ENCODE assay signal across 10 mouse cellular contexts in the genomic region with DNA sequence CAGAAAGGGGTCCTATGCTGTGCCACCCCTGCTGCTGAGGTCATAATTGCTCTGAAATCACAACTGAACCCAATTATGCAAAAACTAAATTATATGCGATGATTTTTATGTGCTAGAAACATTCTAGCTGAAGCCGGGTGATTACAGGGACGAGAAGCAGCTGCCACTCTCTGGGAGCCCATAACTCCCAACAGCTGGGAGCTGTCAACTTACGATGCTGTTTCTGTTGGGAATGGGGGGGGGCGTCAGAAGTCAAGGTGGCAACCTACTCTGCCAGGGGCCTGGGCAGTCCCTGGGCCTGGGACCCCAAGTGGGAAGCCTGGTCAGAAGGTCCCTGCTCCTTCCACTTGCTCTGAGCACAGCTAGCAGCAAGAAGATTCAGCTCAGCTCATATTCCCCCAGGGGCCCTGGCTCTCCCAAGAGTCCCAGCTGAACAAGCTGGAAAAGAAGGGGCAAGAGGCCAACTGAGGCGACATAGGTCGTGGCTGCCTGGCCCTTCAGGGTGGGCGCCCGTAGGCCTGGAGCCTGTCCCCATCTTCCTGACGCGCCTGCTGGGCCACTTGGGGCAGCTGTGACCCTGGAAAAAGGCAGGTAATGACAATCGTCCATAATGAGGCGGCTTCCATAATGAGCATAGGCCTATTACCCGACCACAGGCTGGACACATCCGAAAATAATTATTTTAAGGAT.
DNase-seq lines count a peak whose midpoint lies in the region; ATAC-seq lines count a peak whose summit lies in the region.
"Had no signal": no experiment of that assay in that cellular context is flagged by ENCODE, and none has a peak within 500 bp of the region (broad histone marks: within the 10 kb centered on the region; RNA-seq: fewer than 3 reads in every experiment).

No protein-coding gene starts in this region.

- peak overlapping the region; percentile 45 for H3K27ac ChIP-seq in heart, embryonic 13.5 days (replicated peaks)
- 0 out of 2 replicates have a peak overlapping the region, but pooled peaks have one; percentile 19 for H3K27ac ChIP-seq in embryonic facial prominence, embryonic 10.5 days (replicated peaks)
- H3K27ac ChIP-seq in hindbrain, embryonic 13.5 days = peak overlapping the region; percentile 77
- H3K27ac ChIP-seq in midbrain, embryonic 11.5 days (ENCODE audit: low read depth, low read length) = no peak overlapping the region
- H3K27ac ChIP-seq: macrophage had no signal

- WGBS in heart, embryonic 13.5 days = 66% methylated on average over 15 of the region's 15 CpGs
- WGBS in embryonic facial prominence, embryonic 10.5 days = 50% methylated on average over 15 of the region's 15 CpGs
- 43% methylated on average over 15 of the region's 15 CpGs for WGBS in hindbrain, embryonic 13.5 days
- 70% methylated on average over 15 of the region's 15 CpGs for WGBS in midbrain, embryonic 11.5 days

- H3K9ac ChIP-seq in heart, embryonic 13.5 days = 0 out of 2 replicates have a peak overlapping the region, but pooled peaks have one; percentile 40
- H3K9ac ChIP-seq in hindbrain, embryonic 13.5 days = 0 out of 2 replicates have a peak overlapping the region, but pooled peaks have one; percentile 9
- no peak overlapping the region for H3K9ac ChIP-seq in midbrain, embryonic 11.5 days (ENCODE audit: low read length)

- H3K4me1 ChIP-seq in heart, embryonic 13.5 days = peaks cover 79% of the 10 kb centered on the region
- H3K4me1 ChIP-seq in embryonic facial prominence, embryonic 10.5 days = peaks cover 83% of the 10 kb centered on the region
- peaks cover 68% of the 10 kb centered on the region for H3K4me1 ChIP-seq in hindbrain, embryonic 13.5 days (replicated peaks)
- H3K4me1 ChIP-seq in midbrain, embryonic 11.5 days (ENCODE audit: control insufficient read depth, insufficient read depth, low read length) = peaks cover 8% of the 10 kb centered on the region

- H3K4me2 ChIP-seq in heart, embryonic 13.5 days = no peak overlapping the region
- H3K4me2 ChIP-seq in hindbrain, embryonic 13.5 days = no peak overlapping the region
- H3K4me2 ChIP-seq in midbrain, embryonic 11.5 days = no peak overlapping the region

- no peak for DNase-seq in heart, postnatal 36 days
- no peak for DNase-seq in embryonic facial prominence, embryonic 10.5 days (ENCODE audit: low spot score)
- DNase-seq in midbrain, embryonic 11.5 days (ENCODE audit: low spot score, missing footprints) = peak; percentile 70
- no peak for DNase-seq in adrenal gland, postnatal 10 days
- no peak for DNase-seq in T-cell, adult 2 months (ENCODE audit: low spot score)
- DNase-seq in gastrocnemius, postnatal 14 days = no peak
- DNase-seq: thymus, postnatal 25 days had no signal

- H3K36me3 ChIP-seq in heart, embryonic 13.5 days = peaks cover 7% of the 10 kb centered on the region; the same call in 1 of the 2 replicates
- H3K36me3 ChIP-seq in embryonic facial prominence, embryonic 10.5 days (replicated peaks) = no peaks in the 10 kb centered on the region
- no peaks in the 10 kb centered on the region for H3K36me3 ChIP-seq in hindbrain, embryonic 13.5 days
- no peaks in the 10 kb centered on the region for H3K36me3 ChIP-seq in midbrain, embryonic 11.5 days (ENCODE audit: control insufficient read depth, insufficient read depth, low read length)

- H3K4me3 ChIP-seq in heart, embryonic 13.5 days = no peak overlapping the region
- no peak overlapping the region for H3K4me3 ChIP-seq in embryonic facial prominence, embryonic 10.5 days
- H3K4me3 ChIP-seq in hindbrain, embryonic 13.5 days = no peak overlapping the region
- H3K4me3 ChIP-seq in midbrain, embryonic 11.5 days (ENCODE audit: low read depth, low read length) = no peak overlapping the region

- no peaks in the 10 kb centered on the region for H3K27me3 ChIP-seq in heart, embryonic 13.5 days (replicated peaks)
- peaks cover 26% of the 10 kb centered on the region for H3K27me3 ChIP-seq in embryonic facial prominence, embryonic 10.5 days (replicated peaks; ENCODE audit: low read depth, poor library complexity, severe bottlenecking)
- H3K27me3 ChIP-seq in hindbrain, embryonic 13.5 days = no peaks in the 10 kb centered on the region
- H3K27me3 ChIP-seq in midbrain, embryonic 11.5 days (ENCODE audit: control insufficient read depth, insufficient read depth, low read length) = no peaks in the 10 kb centered on the region

- H3K9me3 ChIP-seq in heart, embryonic 13.5 days = no peaks in the 10 kb centered on the region
- no peaks in the 10 kb centered on the region for H3K9me3 ChIP-seq in embryonic facial prominence, embryonic 10.5 days
- no peaks in the 10 kb centered on the region for H3K9me3 ChIP-seq in hindbrain, embryonic 13.5 days
- no peaks in the 10 kb centered on the region for H3K9me3 ChIP-seq in midbrain, embryonic 11.5 days (ENCODE audit: control insufficient read depth, low read length)

- ATAC-seq in heart, embryonic 13.5 days (ENCODE audit: extremely low read depth, insufficient number of reproducible peaks, low FRiP score, low TSS enrichment) = no peak
- ATAC-seq in hindbrain, embryonic 13.5 days (ENCODE audit: low FRiP score) = peak; percentile 25; the same call in 1 of the 2 replicates
- no peak for ATAC-seq in midbrain, embryonic 11.5 days (ENCODE audit: low FRiP score)

- intact Hi-C loops in heart, postnatal 36 days (cut with DNase I) = no loop called here
- intact Hi-C loops in gastrocnemius, postnatal 14 days (cut with DNase I; ENCODE audit: low total_unique reads) = no loop called here
